Mouse (Mus musculus) 416B (cell line): ENCODE measurements at regions not wholly inside any gene's neighbourhood (a gene's known extent, or its start where the extent isn't known, plus 50 kb on each side); places are given as distances from the start of the nearest gene placed in this dataset.

Source experiments
- DNase-seq: peaks from one replicate; pipeline ENCODE4 v3.0.0; 2011; ENCODE audit warnings: low read depth

- DNase-seq: no peak
These were observed 67.4 kb upstream of the Adgra3 start for GRCm38 (mm10) chr5:50126177-50126576.

DNA sequence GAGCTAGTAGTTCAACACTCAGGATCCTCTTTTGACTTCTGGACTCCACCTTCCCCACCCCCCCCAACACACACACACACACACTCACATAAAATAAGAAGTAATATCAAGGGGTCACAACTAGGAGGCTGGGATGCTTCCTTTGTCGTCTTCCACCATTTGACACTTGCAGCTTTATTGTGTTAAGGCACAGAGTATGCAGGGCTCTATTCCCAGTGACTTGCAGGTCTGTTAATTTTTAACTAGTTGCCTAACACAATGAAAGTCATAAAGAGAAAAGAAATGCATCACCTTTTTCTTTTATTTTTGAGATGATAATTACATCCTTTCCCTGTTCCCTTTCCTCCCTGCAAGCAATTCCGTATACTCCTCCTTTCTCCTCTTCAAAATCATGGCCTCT is 66.9 kb upstream of the Adgra3 start:
- no peak for DNase-seq

GRCm38 (mm10) chr5:50122829-50123241 is 64.0 kb upstream of the Adgra3 start:
- DNase-seq: no peak

DNA sequence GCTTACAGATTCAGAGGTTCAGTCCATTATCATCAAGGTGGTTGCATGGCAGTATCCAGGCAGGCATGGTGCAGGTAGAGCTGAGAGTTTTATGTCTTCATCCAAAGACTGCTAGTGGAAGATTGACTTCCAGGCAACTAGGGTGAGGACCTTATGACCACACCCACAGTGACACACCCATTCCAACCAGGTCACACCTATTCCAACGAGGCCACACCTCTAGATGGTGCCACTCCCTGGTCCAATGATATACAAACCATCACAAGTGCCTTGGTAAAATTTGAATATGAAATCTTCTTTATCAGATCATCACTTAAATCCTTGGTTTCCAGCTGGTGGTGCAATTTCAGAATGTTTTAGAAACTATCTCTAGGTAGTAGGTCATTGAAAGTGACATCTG is 61.1 kb upstream of the Adgra3 start:
- DNase-seq: no peak
